Mouse (Mus musculus): Measurements from ENCODE around the gene Scap.

DNA sequence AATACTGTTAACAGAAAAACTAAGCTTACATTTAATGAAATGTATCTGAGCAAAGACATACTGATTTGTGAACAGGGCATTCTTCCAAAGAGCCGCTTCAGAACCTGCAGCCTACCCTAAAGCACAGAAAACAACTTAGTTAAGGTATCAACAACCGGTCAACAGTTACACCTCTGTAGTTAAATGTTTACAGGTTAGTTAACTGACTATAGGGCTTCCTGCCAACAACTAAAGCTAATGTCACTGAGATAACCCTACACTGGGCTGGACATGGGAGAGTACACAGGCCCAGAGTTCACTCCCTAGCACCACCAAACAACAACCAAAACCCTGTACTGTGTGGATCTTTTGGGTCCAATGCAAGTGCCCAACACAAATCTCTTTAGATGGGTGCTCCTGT, 69.6 kb downstream of the Scap start:
- TF ChIP-seq POLR2A (IDR thresholded peaks at IDR 0.05; ENCODE audit: low read depth, low read length): no peak
- TF ChIP-seq CTCF (IDR thresholded peaks at IDR 0.05; ENCODE audit: borderline replicate concordance, insufficient read depth, low read length): no peak

Measured in embryonic fibroblast, embryonic 13.5 days (primary cell).